Mouse (Mus musculus) lung, adult 2 months (tissue): Measurements from ENCODE around the gene Zc3h10.
"Not testable (repeated sequence)": the region's sequence is repeated elsewhere in the genome, so short reads cannot be mapped to it uniquely, and the experiment has no call there.

Source experiments
- CTCF ChIP-seq: fragments of 200-500 bp; IDR thresholded peaks from 2 replicates; pipeline ENCODE4 v1.5.1; 2011; ENCODE audit warnings: mild to moderate bottlenecking, low read length, control low read depth; ENCODE audit not compliant: insufficient read depth
- POLR2A ChIP-seq: fragments of 200-500 bp; IDR thresholded peaks from 2 replicates; pipeline ENCODE4 v1.6.1; 2011; ENCODE audit warnings: low read depth, mild to moderate bottlenecking, control low read depth, low read length, borderline replicate concordance; ENCODE audit errors: extremely low read depth

DNA sequence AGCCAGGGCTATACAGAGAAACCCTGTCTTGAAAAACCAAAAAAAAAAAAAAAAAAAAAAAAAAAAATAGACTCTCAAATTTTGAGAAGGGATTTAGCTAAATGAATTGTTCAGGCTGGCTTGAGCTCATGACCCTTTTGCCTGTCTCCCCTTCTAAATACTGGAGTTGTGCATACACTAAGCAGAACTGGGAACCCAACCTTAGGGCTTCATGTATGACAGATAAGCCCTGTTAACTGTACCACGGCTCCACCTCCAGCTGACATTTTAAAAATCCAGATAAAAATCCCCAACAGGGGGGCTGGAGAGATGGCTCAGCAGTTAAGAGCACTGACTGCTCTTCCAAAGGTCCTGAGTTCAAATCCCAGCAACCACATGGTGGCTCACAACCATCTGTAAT is 8.0 kb upstream of the Zc3h10 start:
- TF ChIP-seq CTCF, POLR2A: not testable (repeated sequence)
